17 mouse cellular contexts compared by ENCODE assay signal in genomic region chr6:147636464-147636863, GRCm38 (mm10).
DNase-seq lines count a peak whose midpoint lies in the region.
"Had no signal": no experiment of that assay in that cellular context is flagged by ENCODE, and none has a peak within 500 bp of the region (broad histone marks: within the 10 kb centered on the region; RNA-seq: fewer than 3 reads in every experiment).

No protein-coding gene starts in this region.

- H3K4me1 ChIP-seq in heart, embryonic 10.5 days, result no peaks in the 10 kb centered on the region
- H3K4me1 ChIP-seq: embryonic facial prominence, embryonic 10.5 days; hindbrain, embryonic 15.5 days had no signal

- DNase-seq in heart, adult 11 months, result peak; percentile 83
- no peak for DNase-seq in heart, embryonic 10.5 days (ENCODE audit: low spot score)
- DNase-seq in 3T3-L1 (ENCODE audit: low read depth, low spot score), result peak; percentile 33
- peak; percentile 3 to 31 for DNase-seq in heart, adult 9 months (ENCODE audit: low spot score in 2 of 2)
- peak; percentile 3 to 21 for DNase-seq in heart, postnatal 36 days
- no peak for DNase-seq in layer of hippocampus, postnatal 10 days (ENCODE audit: low spot score in 2 of 2)
- no peak for DNase-seq in spleen, adult 18-20 months
- DNase-seq in gastrocnemius, postnatal 4 days (ENCODE audit: low spot score in 2 of 2), result no peak
- DNase-seq: adrenal gland, adult 8-10 months; adrenal gland, postnatal 36 days; cerebellum, adult 2 months; cerebellum, postnatal 10 days; gastrocnemius, postnatal 10 days; kidney, adult 2 months had no signal

- H3K9me3 ChIP-seq in heart, embryonic 10.5 days, result no peaks in the 10 kb centered on the region
- H3K9me3 ChIP-seq: embryonic facial prominence, embryonic 10.5 days; forebrain, embryonic 10.5 days; hindbrain, embryonic 15.5 days had no signal

- no peak overlapping the region for H3K27ac ChIP-seq in heart, embryonic 10.5 days
- H3K27ac ChIP-seq: embryonic facial prominence, embryonic 10.5 days; forebrain, embryonic 10.5 days; hindbrain, embryonic 15.5 days had no signal

- WGBS in heart, embryonic 10.5 days, result 79% methylated on average over 5 of the region's 5 CpGs

- no peaks in the 10 kb centered on the region for H3K36me3 ChIP-seq in heart, embryonic 10.5 days
- H3K36me3 ChIP-seq: embryonic facial prominence, embryonic 10.5 days; forebrain, embryonic 10.5 days had no signal

- intact Hi-C loops in heart, postnatal 36 days (cut with DNase I), result no loop called here

- no peak overlapping the region for H3K4me3 ChIP-seq in heart, embryonic 10.5 days
- H3K4me3 ChIP-seq: embryonic facial prominence, embryonic 10.5 days; forebrain, embryonic 10.5 days; hindbrain, embryonic 15.5 days had no signal

- no peaks in the 10 kb centered on the region for H3K27me3 ChIP-seq in heart, embryonic 10.5 days (ENCODE audit: insufficient read depth, poor library complexity, severe bottlenecking)
- H3K27me3 ChIP-seq: hindbrain, embryonic 15.5 days had no signal

Comparison
In these comparisons a context has a peak if more than half of its experiments do, and no peak if none do; other contexts are left out.
1. DNase-seq: peak in heart, adult 11 months (single experiment), 3T3-L1 (single experiment), heart, adult 9 months (2 of 2) and heart, postnatal 36 days (2 of 2); none in heart, embryonic 10.5 days (single experiment), layer of hippocampus, postnatal 10 days (0 of 2), spleen, adult 18-20 months (0 of 2) and gastrocnemius, postnatal 4 days (0 of 2).